Mouse (Mus musculus) skeletal muscle tissue, adult 2 months (tissue): ENCODE measurements around the gene Gm10722.
A peak's percentile ranks its signal among the peaks of the same experiment; 100 is the strongest.
"Not testable (repeated sequence)": the region's sequence is repeated elsewhere in the genome, so short reads cannot be mapped to it uniquely, and the experiment has no call there.

ENCODE experiments used
- DNase-seq: peaks from one replicate; pipeline ENCODE4 v3.0.0-alpha.2; 2012; ENCODE audit warnings: low read depth, low spot score

Gene Gm10722

GRCm38 (mm10) chr9:3000445-3000972, at the start of gene Gm10722:
Gene Gm10722, plus strand, starts transcription at chr9:3000922.
- peak; percentile 2 for DNase-seq

GRCm38 (mm10) chr9:3001006-3001405, 284 bp downstream of the Gm10722 start:
- not testable (repeated sequence) for DNase-seq

DNA sequence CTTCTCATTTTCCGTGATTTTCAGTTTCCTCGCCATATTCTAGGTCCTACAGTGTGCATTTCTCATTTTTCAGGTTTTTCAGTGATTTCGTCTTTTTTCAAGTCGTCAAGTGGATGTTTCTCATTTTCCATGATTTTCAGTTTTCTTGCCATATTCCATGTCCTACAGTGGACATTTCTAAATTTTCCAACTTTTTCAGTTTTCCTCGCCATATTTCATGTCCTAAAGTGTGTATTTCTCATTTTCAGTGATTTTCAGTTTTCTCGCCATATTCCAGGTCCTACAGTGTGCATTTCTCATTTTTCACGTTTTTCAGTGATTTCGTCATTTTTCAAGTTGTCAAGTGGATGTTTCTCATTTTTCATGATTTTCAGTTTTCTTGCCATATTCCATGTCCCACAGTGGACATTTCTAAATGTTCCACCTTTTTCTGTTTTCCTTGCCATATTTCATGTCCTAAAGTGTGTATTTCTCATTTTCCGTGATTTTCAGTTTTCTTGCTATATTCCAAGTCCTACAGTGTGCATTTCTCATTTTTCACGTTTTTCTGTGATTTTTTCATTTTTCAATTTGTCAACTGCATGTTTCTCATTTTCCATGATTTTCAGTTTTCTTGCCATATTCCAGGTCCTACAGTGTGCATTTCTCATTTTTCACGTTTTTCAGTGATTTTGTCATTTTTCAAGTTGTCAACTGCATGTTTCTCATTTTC, 1.4 kb downstream of the Gm10722 start:
- not testable (repeated sequence) for DNase-seq

GRCm38 (mm10) chr9:3002794-3003396, 2.2 kb downstream of the Gm10722 start, which contains the start of gene Gm11168:
Gene Gm11168, plus strand, starts transcription at chr9:3003346.
- DNase-seq: not testable (repeated sequence)

- DNase-seq: not testable (repeated sequence)
Observed at GRCm38 (mm10) chr9:3006179-3006578, 5.5 kb downstream of the Gm10722 start.

GRCm38 (mm10) chr9:3006636-3007035, 5.9 kb downstream of the Gm10722 start:
- DNase-seq: not testable (repeated sequence)

- DNase-seq: not testable (repeated sequence)
Observed at GRCm38 (mm10) chr9:3007272-3007671, 6.5 kb downstream of the Gm10722 start.

DNA sequence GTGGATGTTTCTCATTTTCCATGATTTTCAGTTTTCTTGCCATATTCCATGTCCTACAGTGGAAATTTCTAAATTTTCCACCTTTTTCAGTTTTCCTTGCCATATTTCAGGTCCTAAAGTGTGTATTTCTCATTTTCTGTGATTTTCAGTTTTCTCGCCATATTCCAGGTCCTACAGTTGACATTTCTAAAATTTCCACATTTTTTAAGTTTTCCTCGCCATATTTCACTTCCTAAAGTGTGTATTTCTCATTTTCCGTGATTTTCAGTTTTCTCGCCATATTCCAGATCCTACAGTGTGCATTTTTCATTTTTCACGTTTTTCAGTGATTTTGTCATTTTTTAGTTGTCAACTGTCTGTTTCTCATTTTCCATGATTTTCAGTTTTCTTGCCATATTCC, 8.6 kb downstream of the Gm10722 start:
- DNase-seq: not testable (repeated sequence)

DNA sequence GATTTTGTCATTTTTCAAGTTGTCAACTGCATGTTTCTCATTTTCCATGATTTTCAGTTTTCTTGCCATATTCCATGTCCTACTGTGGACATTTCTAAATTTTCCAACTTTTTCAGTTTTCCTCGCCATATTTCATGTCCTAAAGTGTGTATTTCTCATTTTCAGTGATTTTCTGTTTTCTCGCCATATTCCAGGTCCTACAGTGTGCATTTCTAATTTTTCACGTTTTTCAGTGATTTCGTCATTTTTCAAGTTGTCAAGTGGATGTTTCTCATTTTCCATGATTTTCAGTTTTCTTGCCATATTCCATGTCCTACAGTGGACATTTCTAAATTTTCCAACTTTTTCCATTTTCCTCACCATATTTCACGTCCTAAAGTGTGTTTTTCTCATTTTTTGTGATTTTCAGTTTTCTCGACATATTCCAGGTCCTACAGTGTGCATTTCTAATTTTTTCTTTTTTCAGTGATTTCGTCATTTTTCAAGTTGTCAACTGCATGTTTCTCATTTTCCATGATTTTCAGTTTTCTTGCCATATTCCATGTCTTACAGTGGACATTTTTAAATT, 11.4 kb downstream of the Gm10722 start:
- not testable (repeated sequence) for DNase-seq

GRCm38 (mm10) chr9:3012733-3013279, 12.1 kb downstream of the Gm10722 start, which contains the start of gene Gm10721:
Gene Gm10721, plus strand, starts transcription at chr9:3013140.
- DNase-seq: not testable (repeated sequence)

DNA sequence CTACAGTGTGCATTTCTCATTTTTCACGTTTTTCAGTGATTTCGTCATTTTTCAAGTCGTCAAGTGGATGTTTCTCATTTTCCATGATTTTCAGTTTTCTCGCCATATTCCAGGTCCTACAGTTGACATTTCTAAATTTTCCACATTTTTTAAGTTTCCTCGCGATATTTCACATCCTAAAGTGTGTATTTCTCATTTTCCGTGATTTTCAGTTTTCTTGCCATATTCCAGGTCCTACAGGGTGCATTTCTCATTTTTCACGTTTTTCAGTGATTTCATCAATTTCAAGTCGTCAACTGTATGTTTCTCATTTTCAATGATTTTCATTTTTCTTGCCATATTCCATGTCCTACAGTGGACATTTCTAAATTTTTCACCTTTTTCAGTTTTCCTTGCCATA, 14.6 kb downstream of the Gm10722 start, which contains the start of gene Gm10720:
Gene Gm10720, plus strand, starts transcription at position 301 of the 400 bp plus-strand sequence.
- DNase-seq: not testable (repeated sequence)

GRCm38 (mm10) chr9:3015896-3016295, 15.2 kb downstream of the Gm10722 start:
- DNase-seq: not testable (repeated sequence)

- DNase-seq: not testable (repeated sequence)
Observed at GRCm38 (mm10) chr9:3017108-3017507, 16.4 kb downstream of the Gm10722 start, which contains the start of gene Gm10719. Gene Gm10719, plus strand, starts transcription at chr9:3017408.

DNA sequence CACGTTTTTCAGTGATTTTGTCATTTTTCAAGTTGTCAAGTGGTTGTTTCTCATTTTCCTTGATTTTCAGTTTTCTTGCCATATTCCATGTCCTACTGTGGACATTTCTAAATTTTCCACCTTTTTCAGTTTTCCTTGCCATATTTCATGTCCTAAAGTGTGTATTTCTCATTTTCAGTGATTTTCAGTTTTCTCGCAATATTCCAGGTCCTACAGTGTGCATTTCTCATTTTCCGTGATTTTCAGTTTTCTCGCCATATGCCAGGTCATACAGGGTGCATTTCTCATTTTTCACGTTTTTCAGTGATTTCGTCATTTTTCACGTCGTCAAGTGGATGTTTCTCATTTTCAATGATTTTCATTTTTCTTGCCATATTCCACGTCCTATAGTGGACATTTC, 18.2 kb downstream of the Gm10722 start:
- DNase-seq: not testable (repeated sequence)

DNA sequence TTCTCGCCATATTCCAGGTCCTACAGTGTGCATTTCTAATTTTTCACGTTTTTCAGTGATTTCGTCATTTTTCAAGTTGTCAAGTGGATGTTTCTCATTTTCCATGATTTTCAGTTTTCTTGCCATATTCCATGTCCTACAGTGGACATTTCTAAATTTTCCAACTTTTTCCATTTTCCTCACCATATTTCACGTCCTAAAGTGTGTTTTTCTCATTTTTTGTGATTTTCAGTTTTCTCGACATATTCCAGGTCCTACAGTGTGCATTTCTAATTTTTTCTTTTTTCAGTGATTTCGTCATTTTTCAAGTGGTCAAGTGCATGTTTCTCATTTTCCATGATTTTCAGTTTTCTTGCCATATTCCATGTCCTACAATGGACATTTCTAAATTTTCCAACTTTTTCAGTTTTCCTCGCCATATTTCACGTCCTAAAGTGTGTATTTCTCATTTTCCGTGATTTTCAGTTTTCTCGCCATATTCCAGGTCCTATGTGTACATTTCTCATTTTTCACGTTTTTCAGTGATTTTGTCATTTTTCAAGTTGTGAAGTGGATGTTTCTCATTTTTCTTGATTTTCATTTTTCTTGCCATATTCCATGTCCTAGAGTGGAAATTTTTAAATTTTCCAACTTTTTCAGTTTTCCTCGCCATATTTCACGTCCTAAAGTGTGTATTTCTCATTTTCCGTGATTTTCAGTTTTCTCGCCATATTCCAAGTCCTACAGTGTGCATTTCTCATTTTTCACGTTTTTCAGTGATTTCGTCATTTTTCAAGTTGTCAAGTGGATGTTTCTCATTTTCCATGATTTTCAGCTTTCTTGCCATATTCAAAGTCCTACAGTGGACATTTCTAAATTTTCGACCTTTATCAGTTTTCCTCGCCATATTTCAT, 19.4 kb downstream of the Gm10722 start:
- not testable (repeated sequence) for DNase-seq

DNA sequence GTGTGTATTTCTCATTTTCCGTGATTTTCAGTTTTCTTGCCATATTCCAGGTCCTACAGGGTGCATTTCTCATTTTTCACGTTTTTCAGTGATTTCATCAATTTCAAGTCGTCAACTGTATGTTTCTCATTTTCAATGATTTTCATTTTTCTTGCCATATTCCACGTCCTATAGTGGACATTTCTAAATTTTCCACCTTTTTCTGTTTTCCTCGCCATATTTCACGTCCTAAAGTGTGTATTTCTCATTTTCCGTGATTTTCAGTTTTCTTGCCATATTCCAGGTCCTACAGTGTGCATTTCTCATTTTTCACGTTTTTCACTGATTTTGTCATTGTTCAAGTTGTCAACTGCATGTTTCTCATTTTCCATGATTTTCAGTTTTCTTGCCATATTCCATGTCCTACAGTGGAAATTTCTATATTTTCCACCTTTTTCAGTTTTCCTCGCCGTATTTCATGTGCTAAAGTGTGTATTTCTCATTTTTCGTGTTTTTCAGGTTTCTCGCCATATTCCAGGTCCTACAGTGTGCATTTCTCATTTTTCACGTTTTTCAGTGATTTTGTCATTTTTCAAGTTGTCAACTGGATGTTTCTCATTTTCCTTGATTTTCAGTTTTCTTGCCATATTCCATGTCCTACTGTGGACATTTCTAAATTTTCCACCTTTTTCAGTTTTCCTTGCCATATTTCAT, 21.7 kb downstream of the Gm10722 start:
- DNase-seq: peak; percentile 12

- DNase-seq: not testable (repeated sequence)
Observed at GRCm38 (mm10) chr9:3023312-3023984, 22.7 kb downstream of the Gm10722 start, which contains the start of gene Gm10718. Gene Gm10718, plus strand, starts transcription at chr9:3023547.

DNA sequence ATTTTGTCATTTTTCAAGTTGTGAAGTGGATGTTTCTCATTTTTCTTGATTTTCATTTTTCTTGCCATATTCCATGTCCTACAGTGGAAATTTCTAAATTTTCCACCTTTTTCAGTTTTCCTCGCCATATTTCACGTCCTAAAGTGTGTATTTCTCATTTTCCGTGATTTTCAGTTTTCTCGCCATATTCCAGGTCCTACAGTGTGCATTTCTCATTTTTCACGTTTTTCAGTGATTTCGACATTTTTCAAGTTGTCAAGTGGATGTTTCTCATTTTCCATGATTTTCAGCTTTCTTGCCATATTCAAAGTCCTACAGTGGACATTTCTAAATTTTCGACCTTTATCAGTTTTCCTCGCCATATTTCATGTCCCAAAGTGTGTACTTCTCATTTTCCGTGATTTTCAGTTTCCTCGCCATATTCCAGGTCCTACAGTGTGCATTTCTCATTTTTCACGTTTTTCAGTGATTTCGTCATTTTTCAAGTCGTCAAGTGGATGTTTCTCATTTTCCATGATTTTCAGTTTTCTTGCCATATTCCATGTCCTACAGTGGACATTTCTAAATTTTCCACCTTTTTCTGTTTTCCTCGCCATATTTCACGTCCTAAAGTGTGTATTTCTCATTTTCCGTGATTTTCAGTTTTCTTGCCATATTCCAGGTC, 23.4 kb downstream of the Gm10722 start:
- DNase-seq: not testable (repeated sequence)

- not testable (repeated sequence) for DNase-seq
Observed at GRCm38 (mm10) chr9:3024912-3025467, 24.3 kb downstream of the Gm10722 start, which contains the start of gene Gm10717. Gene Gm10717, plus strand, starts transcription at chr9:3025417.
